In the genomic region with DNA sequence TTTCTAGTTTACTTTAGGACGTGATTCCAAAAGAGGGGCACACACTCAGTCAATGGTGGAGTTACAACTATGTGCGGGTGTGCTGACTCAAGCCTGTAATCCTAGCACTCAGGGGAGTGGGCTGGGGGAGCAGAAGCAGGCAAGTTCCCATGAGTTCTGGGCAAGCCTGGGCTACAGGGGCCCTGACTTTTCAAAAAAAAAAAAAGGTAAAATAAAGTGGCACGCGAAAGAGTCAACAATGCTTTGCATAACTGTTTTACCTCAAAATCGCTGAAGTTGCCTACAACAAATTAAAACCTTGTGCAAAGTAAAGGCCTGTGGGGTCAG, we compare ENCODE assay signal across 9 mouse cellular contexts. TPM values are rescaled to one million over a fixed set of nuclear protein-coding genes. Genes with fewer than 3 reads are reported as not detected.
DNase-seq lines count a peak whose midpoint lies in the region; ATAC-seq and TF ChIP-seq lines count a peak whose summit lies in the region.
"Had no signal": no experiment of that assay in that cellular context is flagged by ENCODE, and none has a peak within 500 bp of the region (broad histone marks: within the 10 kb centered on the region; RNA-seq: fewer than 3 reads in every experiment).

No protein-coding gene starts in this region.

- no peak for ATAC-seq in heart, embryonic 12.5 days (ENCODE audit: insufficient number of reproducible peaks, low FRiP score)
- ATAC-seq in forebrain, embryonic 15.5 days (replicated peaks), result no peak
- ATAC-seq in liver, embryonic 16.5 days (ENCODE audit: low read depth), result no peak
- no peak for ATAC-seq in megakaryocyte-erythroid progenitor cell, adult 5-6 weeks (replicated peaks; ENCODE audit: low FRiP score, low TSS enrichment, poor library complexity, severe bottlenecking)

- DNase-seq in heart, postnatal 36 days, result no peak
- no peak for DNase-seq in embryo, embryonic 9.5 days (ENCODE audit: extremely low spot score)
- no peak for DNase-seq in cerebellum, postnatal 10 days

- TF ChIP-seq EP300 in ES-Bruce4 (IDR thresholded peaks at IDR 0.05; ENCODE audit: insufficient read depth, low read depth, low read length), result no peak

- H3K36me3 ChIP-seq in heart, embryonic 12.5 days, result 0 out of 2 replicates have a peak, but pooled peaks cover 4% of the 10 kb centered on the region
- H3K36me3 ChIP-seq in ES-Bruce4 (ENCODE audit: control insufficient read depth, insufficient read depth, low read length, poor library complexity, severe bottlenecking), result peaks cover 11% of the 10 kb centered on the region
- H3K36me3 ChIP-seq in forebrain, embryonic 15.5 days, result no peaks in the 10 kb centered on the region
- H3K36me3 ChIP-seq in liver, embryonic 16.5 days (ENCODE audit: control insufficient read depth, insufficient read depth), result no peaks in the 10 kb centered on the region

- H3K27ac ChIP-seq in heart, embryonic 12.5 days (ENCODE audit: poor library complexity, severe bottlenecking), result peak overlapping the region; percentile 97
- peak overlapping the region; percentile 95 for H3K27ac ChIP-seq in ES-Bruce4 (ENCODE audit: insufficient read depth, low read length)
- H3K27ac ChIP-seq in forebrain, embryonic 15.5 days (replicated peaks), result peak overlapping the region; percentile 91
- H3K27ac ChIP-seq in liver, embryonic 16.5 days (ENCODE audit: low read length), result peak overlapping the region; percentile 79

- intact Hi-C loops in heart, postnatal 36 days (cut with DNase I), result loop anchor here (2.0 to 10.0 kb wide), 3 partner anchors 38 to 365 kb away; a partner anchor contains a TSS

- TF ChIP-seq POLR2A in ES-Bruce4 (IDR thresholded peaks at IDR 0.05; ENCODE audit: insufficient read depth, low read length), result no peak

- peak overlapping the region; percentile 96 for H3K9ac ChIP-seq in heart, embryonic 12.5 days
- peak overlapping the region; percentile 90 for H3K9ac ChIP-seq in ES-Bruce4 (ENCODE audit: low read depth, poor library complexity, severe bottlenecking)
- H3K9ac ChIP-seq in forebrain, embryonic 15.5 days (replicated peaks), result peak overlapping the region; percentile 86
- H3K9ac ChIP-seq in liver, embryonic 16.5 days (ENCODE audit: low read depth, low read length), result peak overlapping the region; percentile 67

- H3K4me2 ChIP-seq in heart, embryonic 12.5 days, result peak overlapping the region; percentile 74
- peak overlapping the region; percentile 51 for H3K4me2 ChIP-seq in forebrain, embryonic 15.5 days (replicated peaks)
- H3K4me2 ChIP-seq in liver, embryonic 16.5 days (ENCODE audit: low read depth, low read length), result peak overlapping the region; percentile 96

- peak overlapping the region; percentile 89 for H3K4me3 ChIP-seq in heart, embryonic 12.5 days
- H3K4me3 ChIP-seq in ES-Bruce4 (ENCODE audit: low read depth, low read length), result peak overlapping the region; percentile 83
- H3K4me3 ChIP-seq in forebrain, embryonic 15.5 days, result peak overlapping the region; percentile 78
- H3K4me3 ChIP-seq in liver, embryonic 16.5 days (ENCODE audit: low read depth, low read length), result peak overlapping the region; percentile 82

- no peaks in the 10 kb centered on the region for H3K27me3 ChIP-seq in heart, embryonic 12.5 days (replicated peaks)
- no peaks in the 10 kb centered on the region for H3K27me3 ChIP-seq in ES-Bruce4 (ENCODE audit: control insufficient read depth, insufficient read depth, low read length, poor library complexity, severe bottlenecking)
- no peaks in the 10 kb centered on the region for H3K27me3 ChIP-seq in forebrain, embryonic 15.5 days
- no peaks in the 10 kb centered on the region for H3K27me3 ChIP-seq in liver, embryonic 16.5 days (ENCODE audit: control insufficient read depth, insufficient read depth, low read depth, low read length)

- H3K4me1 ChIP-seq in heart, embryonic 12.5 days (replicated peaks), result peaks cover 17% of the 10 kb centered on the region
- no peaks in the 10 kb centered on the region for H3K4me1 ChIP-seq in ES-Bruce4 (ENCODE audit: control insufficient read depth, insufficient read depth, low read length)
- peaks cover 27% of the 10 kb centered on the region for H3K4me1 ChIP-seq in forebrain, embryonic 15.5 days
- H3K4me1 ChIP-seq in liver, embryonic 16.5 days (ENCODE audit: control insufficient read depth, low read depth, low read length), result peaks cover 13% of the 10 kb centered on the region

- H3K9me3 ChIP-seq in heart, embryonic 12.5 days (replicated peaks), result no peaks in the 10 kb centered on the region
- H3K9me3 ChIP-seq in ES-Bruce4 (replicated peaks; ENCODE audit: control insufficient read depth, insufficient read depth, low read length, poor library complexity, severe bottlenecking), result no peaks in the 10 kb centered on the region
- no peaks in the 10 kb centered on the region for H3K9me3 ChIP-seq in forebrain, embryonic 15.5 days
- H3K9me3 ChIP-seq in liver, embryonic 16.5 days (replicated peaks; ENCODE audit: control insufficient read depth, low read length), result no peaks in the 10 kb centered on the region

- no peak for TF ChIP-seq CTCF in ES-Bruce4 (IDR thresholded peaks at IDR 0.05; ENCODE audit: low read depth, low read length)

- 7% methylated on average over 5 of the region's 5 CpGs for WGBS in heart, embryonic 12.5 days
- WGBS in forebrain, embryonic 15.5 days, result 10% methylated on average over 5 of the region's 5 CpGs
- 3% methylated on average over 5 of the region's 5 CpGs for WGBS in liver, embryonic 16.5 days (ENCODE audit: insufficient replicate concordance)

RNA-seq across cellular contexts. Expression of a gene that starts 0.4 kb away (rescaled TPM):
- 7.6 and 7.8 TPM in 2 replicates for polyA plus RNA-seq in heart, embryonic 12.5 days (2016; fragmentation: Nextera tagmentation; extraction: Ambion mirVana)
- 1 to 10 TPM; 6.7 to 8.6 TPM for total RNA-seq in heart, postnatal 36 days (2021)
- 26.7 and 32.5 TPM in 2 replicates for polyA plus RNA-seq in ES-Bruce4 (2011; ENCODE audit: insufficient read depth, insufficient read length, low read depth, missing spikeins)
- polyA plus RNA-seq in forebrain, embryonic 15.5 days (2015; fragmentation: Nextera tagmentation; extraction: Ambion mirVana), result 7.6 and 8.0 TPM in 2 replicates
- 7.6 and 8.3 TPM in 2 replicates for polyA plus RNA-seq in liver, embryonic 16.5 days (2015; fragmentation: Nextera tagmentation; extraction: Ambion mirVana)
- 8.0 and 9.1 TPM in 2 replicates for total RNA-seq in megakaryocyte-erythroid progenitor cell, adult 5-6 weeks (2014; fragmentation: Nextera tagmentation)
- total RNA-seq in megakaryocyte-erythroid progenitor cell, adult 5-6 weeks (2017), result 17.1 and 18.0 TPM in 2 replicates

RNA-seq across cellular contexts. Expression of a gene that starts 0.7 kb away (rescaled TPM):
- 66.4 and 70.8 TPM in 2 replicates for polyA plus RNA-seq in heart, embryonic 12.5 days (2016; fragmentation: Nextera tagmentation; extraction: Ambion mirVana)
- 100 to 1,000 TPM; 140 to 154 TPM for total RNA-seq in heart, postnatal 36 days (2021)
- polyA plus RNA-seq in ES-Bruce4 (2011; ENCODE audit: insufficient read depth, insufficient read length, low read depth, missing spikeins), result 285 and 305 TPM in 2 replicates
- polyA plus RNA-seq in forebrain, embryonic 15.5 days (2015; fragmentation: Nextera tagmentation; extraction: Ambion mirVana), result 93.2 and 100 TPM in 2 replicates
- 145 and 155 TPM in 2 replicates for polyA plus RNA-seq in liver, embryonic 16.5 days (2015; fragmentation: Nextera tagmentation; extraction: Ambion mirVana)
- 38.5 and 40.5 TPM in 2 replicates for total RNA-seq in megakaryocyte-erythroid progenitor cell, adult 5-6 weeks (2014; fragmentation: Nextera tagmentation)
- 34.3 and 37.8 TPM in 2 replicates for total RNA-seq in megakaryocyte-erythroid progenitor cell, adult 5-6 weeks (2017)

RNA-seq across cellular contexts. Expression of a gene that starts 45.4 kb away (rescaled TPM):
- not detected in 2 replicates for polyA plus RNA-seq in heart, embryonic 12.5 days (2016; fragmentation: Nextera tagmentation; extraction: Ambion mirVana)
- total RNA-seq in heart, postnatal 36 days (2021), result not detected
- polyA plus RNA-seq in ES-Bruce4 (2011; ENCODE audit: insufficient read depth, insufficient read length, low read depth, missing spikeins), result 3.5 and 5.7 TPM in 2 replicates
- polyA plus RNA-seq in forebrain, embryonic 15.5 days (2015; fragmentation: Nextera tagmentation; extraction: Ambion mirVana), result not detected in 2 replicates
- polyA plus RNA-seq in liver, embryonic 16.5 days (2015; fragmentation: Nextera tagmentation; extraction: Ambion mirVana), result 0.35 and 0.57 TPM in 2 replicates
- not detected in 2 replicates for total RNA-seq in megakaryocyte-erythroid progenitor cell, adult 5-6 weeks (2014; fragmentation: Nextera tagmentation)
- total RNA-seq in megakaryocyte-erythroid progenitor cell, adult 5-6 weeks (2017), result not detected in 2 replicates
- total RNA-seq: hematopoietic stem cell, adult 5-6 weeks had no signal
